Mouse (Mus musculus): ENCODE data around the gene Plppr3. TPM values are rescaled to one million over a fixed set of nuclear protein-coding genes. Genes with fewer than 3 reads are reported as not detected.
A peak's percentile ranks its signal among the peaks of the same experiment; 100 is the strongest.

The Plppr3 gene
- total and polyA plus RNA-seq, 3 experiments, result 0.85 to 6.2 TPM; not detected in 1

- H3K36me3 ChIP-seq (ENCODE audit: control insufficient read depth in 1 of 2, insufficient read depth in 2 of 2, low read length in 2 of 2), result no peaks in the 10 kb centered on the region
- H3K9ac ChIP-seq (ENCODE audit: control insufficient read depth, low read depth, low read length, poor library complexity, severe bottlenecking), result no peak overlapping the region
- H3K4me3 ChIP-seq (ENCODE audit: control insufficient read depth in 1 of 2, insufficient read depth in 1 of 2, low read depth in 2 of 2, low read length in 2 of 2), result no peak overlapping the region
- H3K27me3 ChIP-seq (ENCODE audit: control insufficient read depth in 1 of 2, insufficient read depth in 2 of 2, low read length in 2 of 2), result no peaks in the 10 kb centered on the region
- H3K4me1 ChIP-seq (ENCODE audit: control insufficient read depth in 1 of 2, insufficient read depth in 2 of 2, low read length in 2 of 2), result peaks cover 3 to 9% of the 10 kb centered on the region in 2 experiments
- peak; percentile 53 for DNase-seq (ENCODE audit: low read depth, low spot score)
- H3K79me2 ChIP-seq (ENCODE audit: control insufficient read depth, insufficient read depth, low read length, poor library complexity), result no peaks in the 10 kb centered on the region
- H3K9me3 ChIP-seq (replicated peaks; ENCODE audit: insufficient read depth, low read length), result no peaks in the 10 kb centered on the region
- TF ChIP-seq USF1 (IDR thresholded peaks at IDR 0.05; ENCODE audit: low read depth, low read length), result no peak
- no peak for TF ChIP-seq POLR2AphosphoS5 (IDR thresholded peaks at IDR 0.05; ENCODE audit: borderline replicate concordance, low read depth, low read length)
- TF ChIP-seq E2F4 (IDR thresholded peaks at IDR 0.05; ENCODE audit: borderline replicate concordance, low read depth, low read length), result no peak
- no peak for TF ChIP-seq SMC3 (IDR thresholded peaks at IDR 0.05; ENCODE audit: low read depth, low read length)
- TF ChIP-seq MXI1 (IDR thresholded peaks at IDR 0.05; ENCODE audit: low read depth, low read length), result no peak
- no peak for TF ChIP-seq ETS1 (IDR thresholded peaks at IDR 0.05; ENCODE audit: low read depth, low read length)
- TF ChIP-seq EP300 (IDR thresholded peaks at IDR 0.05; ENCODE audit: low read depth in 1 of 2, low read length in 2 of 2), result no peak
- no peak for TF ChIP-seq MYB (IDR thresholded peaks at IDR 0.05; ENCODE audit: low read depth, low read length)
- H3K27ac ChIP-seq (ENCODE audit: control insufficient read depth, low read depth, low read length), result no peak overlapping the region
Measured at GRCm38 (mm10) chr10:79832026-79832785, 42.2 kb downstream of the Plppr3 start.

GRCm38 (mm10) chr10:79831583-79831982 lies 42.9 kb downstream of the Plppr3 start:
- Histone ChIP-seq H3K27me3 (ENCODE audit: control insufficient read depth in 1 of 2, insufficient read depth in 2 of 2, low read length in 2 of 2) (no peaks in the 10 kb centered on the region), H3K4me1 (ENCODE audit: control insufficient read depth in 1 of 2, insufficient read depth in 2 of 2, low read length in 2 of 2) (peaks cover 3 to 9% of the 10 kb centered on the region in 2 experiments)
- peak; percentile 45 for DNase-seq (ENCODE audit: low read depth, low spot score)

GRCm38 (mm10) chr10:79824413-79824812 lies 50.0 kb downstream of the Plppr3 start:
- peaks cover 0 to 14% of the 10 kb centered on the region in 2 experiments; a peak in 2 of 4 replicates for H3K4me1 ChIP-seq (ENCODE audit: control insufficient read depth in 1 of 2, insufficient read depth in 2 of 2, low read length in 2 of 2)
- H3K9me3 ChIP-seq (replicated peaks; ENCODE audit: insufficient read depth, low read length), result no peaks in the 10 kb centered on the region
- H3K27ac ChIP-seq (ENCODE audit: control insufficient read depth, low read depth, low read length), result no peak overlapping the region
- peak; percentile 57 for TF ChIP-seq ETS1 (IDR thresholded peaks at IDR 0.05; ENCODE audit: low read depth, low read length)
- TF ChIP-seq JUND (IDR thresholded peaks at IDR 0.05; ENCODE audit: low read depth, low read length), result no peak
- 0 out of 2 replicates have a peak, but pooled peaks have one; percentile 35 for TF ChIP-seq MXI1 (IDR thresholded peaks at IDR 0.05; ENCODE audit: low read depth, low read length)
- no peak for TF ChIP-seq RCOR1 (IDR thresholded peaks at IDR 0.05; ENCODE audit: low read depth, low read length)
- peak; percentile 45 for DNase-seq (ENCODE audit: low read depth, low spot score)
- no peaks in the 10 kb centered on the region for H3K27me3 ChIP-seq (ENCODE audit: control insufficient read depth in 1 of 2, insufficient read depth in 2 of 2, low read length in 2 of 2)
- peak overlapping the region; percentile 31 to 59 for H3K4me3 ChIP-seq (ENCODE audit: control insufficient read depth in 1 of 2, insufficient read depth in 1 of 2, low read depth in 2 of 2, low read length in 2 of 2)
- no peaks in the 10 kb centered on the region for H3K36me3 ChIP-seq (ENCODE audit: control insufficient read depth in 1 of 2, insufficient read depth in 2 of 2, low read length in 2 of 2)
- H3K79me2 ChIP-seq (ENCODE audit: control insufficient read depth, insufficient read depth, low read length, poor library complexity), result no peaks in the 10 kb centered on the region
- H3K9ac ChIP-seq (ENCODE audit: control insufficient read depth, low read depth, low read length, poor library complexity, severe bottlenecking), result no peak overlapping the region

More at GRCm38 (mm10) chr10:79831583-79831982, 42.9 kb downstream of the Plppr3 start:
- peak; percentile 76 for TF ChIP-seq USF1 (IDR thresholded peaks at IDR 0.05; ENCODE audit: low read depth, low read length)
- TF ChIP-seq MAFK (IDR thresholded peaks at IDR 0.05; ENCODE audit: borderline replicate concordance, low read depth, low read length), result no peak
- TF ChIP-seq MAX (IDR thresholded peaks at IDR 0.05; ENCODE audit: low read length), result 0 out of 2 replicates have a peak, but pooled peaks have one; percentile 27
- no peak for TF ChIP-seq RAD21 (IDR thresholded peaks at IDR 0.05; ENCODE audit: low read depth, low read length)
- TF ChIP-seq GABPA (IDR thresholded peaks at IDR 0.05; ENCODE audit: low read depth, low read length), result no peak
- TF ChIP-seq TBP (IDR thresholded peaks at IDR 0.05; ENCODE audit: low read depth, low read length), result peak; percentile 70; the same call in 1 of the 2 replicates
- TF ChIP-seq POLR2AphosphoS5 (IDR thresholded peaks at IDR 0.05; ENCODE audit: borderline replicate concordance, low read depth, low read length), result no peak
- TF ChIP-seq ZC3H11A (IDR thresholded peaks at IDR 0.05; ENCODE audit: low read depth, low read length), result no peak
- H3K4me3 ChIP-seq (ENCODE audit: control insufficient read depth in 1 of 2, insufficient read depth in 1 of 2, low read depth in 2 of 2, low read length in 2 of 2), result no peak overlapping the region
- no peak overlapping the region for H3K27ac ChIP-seq (ENCODE audit: control insufficient read depth, low read depth, low read length)
- no peak overlapping the region for H3K9ac ChIP-seq (ENCODE audit: control insufficient read depth, low read depth, low read length, poor library complexity, severe bottlenecking)
- no peaks in the 10 kb centered on the region for H3K36me3 ChIP-seq (ENCODE audit: control insufficient read depth in 1 of 2, insufficient read depth in 2 of 2, low read length in 2 of 2)
- no peaks in the 10 kb centered on the region for H3K79me2 ChIP-seq (ENCODE audit: control insufficient read depth, insufficient read depth, low read length, poor library complexity)
- H3K9me3 ChIP-seq (replicated peaks; ENCODE audit: insufficient read depth, low read length), result no peaks in the 10 kb centered on the region

Measured in MEL (cell line).